Mouse (Mus musculus): ENCODE results near the gene Sult2b1. TPM values are rescaled to one million over a fixed set of nuclear protein-coding genes. Genes with fewer than 3 reads are reported as not detected.

The Sult2b1 gene
- total RNA-seq, 2 experiments from 2014 or later, result not detected

- ATAC-seq (ENCODE audit: poor library complexity, severe bottlenecking), result no peak
These were observed 83.4 kb downstream of the Sult2b1 start for GRCm38 (mm10) chr7:45701072-45701471.

DNA sequence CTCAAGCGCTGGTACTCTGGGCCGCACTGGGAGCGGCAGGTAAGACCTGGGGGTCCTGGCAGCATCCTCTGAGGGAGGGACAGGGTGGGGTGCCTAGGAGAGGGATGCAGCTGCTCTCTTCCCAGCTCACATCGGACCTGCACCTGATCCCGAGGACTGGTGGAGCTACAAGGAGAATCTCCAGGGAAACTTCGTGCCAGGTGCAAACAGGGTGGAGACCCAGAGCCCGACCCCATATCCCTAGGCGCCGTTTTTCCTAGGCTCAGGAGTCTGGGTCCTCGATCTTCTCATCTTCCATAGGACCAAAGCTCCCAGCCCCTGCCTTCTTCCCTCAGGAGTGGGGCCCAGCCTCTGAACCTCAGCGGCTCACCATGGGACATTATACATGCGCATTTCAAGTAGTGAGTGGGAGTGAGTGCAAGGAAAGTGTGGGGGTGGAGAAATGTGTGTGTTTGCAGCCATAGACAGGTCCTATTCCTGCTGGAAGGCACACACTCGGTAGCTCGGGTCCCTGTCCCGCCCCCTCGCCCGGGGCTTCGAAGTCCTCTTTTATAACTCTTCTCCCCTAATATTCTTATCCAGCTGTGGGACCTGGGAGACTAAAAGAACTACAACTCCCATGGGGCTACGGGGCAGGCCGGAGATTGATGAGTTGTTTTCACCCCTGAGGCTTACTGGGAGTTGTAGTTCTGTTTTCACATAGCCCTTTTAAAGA lies 84.0 kb downstream of the Sult2b1 start:
- peak; percentile 36 for ATAC-seq (ENCODE audit: poor library complexity, severe bottlenecking)

DNA sequence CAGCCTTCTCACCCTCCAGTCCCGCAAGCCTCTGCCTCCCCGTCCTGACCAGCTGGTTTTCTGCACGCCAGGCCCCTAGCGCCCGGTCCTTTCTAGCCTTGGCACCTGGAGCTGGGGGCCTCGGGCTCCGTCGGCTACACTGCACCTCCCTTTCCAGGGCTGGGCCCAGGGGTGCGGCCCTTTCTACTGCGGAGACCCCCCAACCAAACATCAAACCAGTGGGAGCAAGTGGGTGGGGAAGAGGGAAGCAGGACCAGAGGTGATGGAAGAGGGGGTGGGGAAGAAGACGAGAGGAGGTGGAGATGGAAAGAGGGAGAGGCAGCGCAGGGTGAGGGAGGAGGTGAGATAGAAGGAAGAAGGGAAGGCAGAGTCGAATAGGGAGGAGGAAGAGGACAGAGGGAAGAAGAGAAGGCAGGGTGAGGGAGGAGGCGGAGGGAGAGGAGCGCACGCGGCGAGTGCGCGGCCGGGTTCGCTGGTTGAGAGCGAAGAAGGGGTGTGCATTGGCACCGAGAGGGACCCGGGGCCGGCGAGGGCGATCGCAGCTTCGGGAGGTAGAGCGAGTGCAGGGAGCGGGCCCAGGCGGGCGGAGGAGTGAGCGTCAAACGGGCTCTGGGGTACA lies 84.8 kb downstream of the Sult2b1 start, which contains the start of gene Car11:
Car11 (plus strand) TSS at position 321 of the 619 bp plus-strand sequence.
- no peak for ATAC-seq (ENCODE audit: poor library complexity, severe bottlenecking)

GRCm38 (mm10) chr7:45697894-45698293 lies 86.6 kb downstream of the Sult2b1 start:
- ATAC-seq (ENCODE audit: poor library complexity, severe bottlenecking), result no peak

- ATAC-seq (ENCODE audit: poor library complexity, severe bottlenecking), result no peak
These were observed 89.4 kb downstream of the Sult2b1 start for GRCm38 (mm10) chr7:45695098-45695497.

DNA sequence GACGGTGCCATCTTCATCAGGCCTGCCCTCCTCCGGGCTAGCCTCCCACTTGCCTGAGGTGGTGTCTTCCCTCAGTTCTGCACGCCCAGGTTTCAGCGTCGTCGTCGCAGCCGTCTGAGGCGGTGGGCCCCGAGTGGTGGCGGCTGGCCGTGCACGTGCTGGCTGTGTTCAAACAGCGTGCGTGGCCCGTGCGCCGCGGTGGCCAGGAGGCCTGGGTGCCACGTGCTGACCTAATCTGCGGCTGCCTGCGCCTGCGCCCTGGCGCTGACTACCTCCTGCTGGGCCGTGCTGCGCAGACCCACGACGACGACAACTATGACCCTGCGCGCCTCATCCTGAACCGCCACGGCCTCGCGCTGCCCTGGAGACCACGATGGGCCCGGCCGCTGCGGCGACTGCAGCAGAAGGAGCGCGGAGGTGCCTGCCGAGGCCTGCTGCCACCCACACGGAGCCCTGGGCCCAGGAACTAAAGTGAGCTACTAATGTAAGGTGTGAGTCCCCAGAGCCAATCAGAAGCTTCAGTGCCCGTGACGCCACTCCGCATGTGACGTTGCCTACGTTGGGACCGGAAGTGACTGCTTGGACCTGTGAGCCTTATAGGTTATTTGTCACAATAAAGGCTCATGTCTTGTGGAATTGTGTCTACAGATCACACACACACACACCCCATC lies 90.4 kb downstream of the Sult2b1 start, which contains the start of gene Sec1:
Sec1 (minus strand) TSS at position 482 of the 671 bp plus-strand sequence.
- no peak for ATAC-seq (ENCODE audit: poor library complexity, severe bottlenecking)

- ATAC-seq (ENCODE audit: poor library complexity, severe bottlenecking), result no peak
These were observed 92.1 kb downstream of the Sult2b1 start for GRCm38 (mm10) chr7:45692364-45692763.

GRCm38 (mm10) chr7:45689800-45690199 lies 94.7 kb downstream of the Sult2b1 start:
- no peak for ATAC-seq (ENCODE audit: poor library complexity, severe bottlenecking)

DNA sequence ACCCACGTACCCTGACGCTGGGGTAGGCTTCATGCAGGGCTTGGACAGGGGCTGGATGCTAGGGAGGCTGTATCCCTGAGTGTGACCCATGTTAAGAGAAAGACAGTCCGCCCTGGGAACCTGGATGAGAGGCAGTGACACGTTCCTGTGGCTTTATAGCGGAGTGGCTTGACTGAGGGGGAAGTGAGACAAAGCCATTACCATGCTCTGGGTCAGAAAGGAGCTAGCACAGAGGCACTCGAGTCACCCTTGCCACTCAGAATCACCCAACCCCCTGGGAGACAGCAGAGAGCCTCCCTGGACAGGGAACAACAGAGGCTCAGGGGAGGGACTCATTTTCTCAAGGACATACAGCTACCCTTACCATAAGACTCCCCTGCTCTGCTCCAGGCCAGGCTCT lies 95.4 kb downstream of the Sult2b1 start:
- ATAC-seq (ENCODE audit: poor library complexity, severe bottlenecking), result peak; percentile 60

- ATAC-seq (ENCODE audit: poor library complexity, severe bottlenecking), result no peak
These were observed 97.6 kb downstream of the Sult2b1 start for GRCm38 (mm10) chr7:45686841-45687240.

DNA sequence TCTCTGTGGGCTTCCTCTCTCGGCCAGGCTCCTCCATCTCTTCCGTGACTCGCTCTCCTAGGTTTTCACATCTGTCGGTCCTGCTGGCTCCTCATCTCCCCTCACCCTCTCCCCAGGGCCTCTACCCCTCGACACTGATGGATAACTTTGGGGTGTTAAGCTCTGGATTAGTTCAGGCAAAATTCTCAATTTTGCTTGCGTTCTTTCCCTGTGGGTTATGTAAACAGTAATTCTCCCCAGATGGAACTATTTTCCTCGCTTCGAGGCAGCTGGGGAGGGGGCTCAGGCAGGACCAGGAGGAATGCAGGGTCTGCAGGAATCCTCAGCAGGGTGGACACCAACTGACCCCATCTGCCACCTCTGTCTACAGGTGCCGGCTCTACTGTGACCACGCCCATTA lies 98.7 kb downstream of the Sult2b1 start:
- no peak for ATAC-seq (ENCODE audit: poor library complexity, severe bottlenecking)

DNA sequence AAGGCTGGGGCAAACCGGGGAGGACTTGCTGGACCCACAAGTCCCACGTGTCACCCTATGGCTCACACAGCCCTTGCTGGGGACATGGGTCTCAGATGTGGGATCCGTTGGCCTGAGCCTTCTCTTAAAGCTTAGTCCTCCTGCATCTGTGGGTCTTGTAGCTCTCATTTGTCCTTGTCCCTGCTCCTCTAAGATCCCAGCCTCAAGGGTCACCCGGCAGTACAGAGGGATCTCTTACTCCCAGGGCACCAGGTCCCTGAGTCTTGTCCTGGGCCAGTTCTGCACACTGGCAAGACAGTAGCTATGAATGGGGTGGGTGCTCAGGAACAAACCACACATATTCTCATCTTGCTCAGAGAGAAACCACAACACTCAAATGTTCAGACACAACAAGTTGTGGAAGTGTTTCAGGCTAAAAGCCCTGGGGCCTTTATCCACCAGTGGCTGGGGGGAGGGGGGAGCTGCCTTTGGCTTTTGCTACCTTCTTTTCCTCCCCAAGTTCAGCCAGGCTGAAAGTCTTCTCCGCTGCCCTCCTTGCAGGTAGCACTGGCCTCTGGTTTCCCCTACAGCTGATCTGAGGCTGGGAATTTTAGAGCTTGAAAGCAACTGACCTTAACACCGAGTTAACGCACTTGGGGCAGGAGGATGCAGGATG lies 100.9 kb downstream of the Sult2b1 start, which contains the start of gene Ntn5:
Ntn5 (plus strand) TSS at position 627 of the 655 bp plus-strand sequence.
- no peak for ATAC-seq (ENCODE audit: poor library complexity, severe bottlenecking)

DNA sequence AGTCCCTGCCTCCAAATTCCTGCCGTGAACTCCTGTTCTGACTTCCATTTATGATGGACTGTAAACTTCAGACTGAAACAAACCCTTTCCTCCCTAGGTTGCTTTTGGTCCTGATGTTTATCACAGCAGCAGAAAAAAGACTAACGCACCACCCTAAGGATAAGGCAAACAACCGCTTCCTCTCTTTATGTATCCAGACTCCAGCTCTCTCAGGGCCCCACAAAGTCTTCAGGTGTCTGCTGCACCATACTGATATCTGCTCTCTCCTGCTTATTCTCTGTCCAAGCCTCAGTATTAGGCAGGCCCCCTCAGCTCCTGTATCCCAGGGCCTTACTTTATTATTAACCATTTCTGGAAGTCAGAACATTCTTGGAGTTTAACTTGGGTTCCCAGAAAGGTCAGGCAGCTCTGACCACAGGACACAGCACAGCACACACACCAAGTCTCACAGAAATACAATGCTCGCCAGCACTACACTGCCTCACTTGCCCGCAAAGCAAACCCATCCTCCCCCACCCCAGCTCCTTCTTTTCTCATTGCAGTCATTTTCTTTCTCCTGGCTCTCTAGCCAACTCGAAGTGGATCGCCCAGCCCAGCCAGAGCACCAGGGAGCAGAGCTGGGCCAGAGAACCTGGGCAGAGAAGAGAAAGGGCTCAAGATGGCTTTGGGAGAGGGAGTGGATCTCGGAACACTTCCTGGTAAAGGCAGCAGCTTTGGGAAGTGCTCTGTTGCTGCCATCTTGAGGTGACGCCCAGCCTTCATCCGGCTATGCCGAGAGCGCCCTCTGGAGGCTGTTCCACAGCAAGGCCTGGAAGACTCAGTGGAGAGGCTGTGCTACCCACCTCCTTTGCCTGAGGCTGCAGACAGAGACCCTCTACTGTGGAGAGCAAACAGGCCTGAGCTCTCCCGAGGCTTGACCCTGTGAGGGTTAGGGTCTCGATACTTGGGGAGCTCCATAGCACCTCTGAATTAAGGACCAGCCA lies 102.0 kb downstream of the Sult2b1 start:
- ATAC-seq (ENCODE audit: poor library complexity, severe bottlenecking), result peak; percentile 95

- ATAC-seq (ENCODE audit: poor library complexity, severe bottlenecking), result no peak
These were observed 103.3 kb downstream of the Sult2b1 start for GRCm38 (mm10) chr7:45681046-45681736.

Other genes with a start within 250 kb of the Sult2b1 start
- 0.25 TPM in 1 of 2 replicates, not detected in the other for gene Hsd17b14, start 229.8 kb downstream of the Sult2b1 start, total RNA-seq (2015)
- gene Hsd17b14, start 229.8 kb downstream of the Sult2b1 start, total RNA-seq (2017), result not detected in 2 replicates
- gene Bcat2, start 214.5 kb downstream of the Sult2b1 start, total RNA-seq (2015), result 24.6 and 26.6 TPM in 2 replicates
- 16.7 and 24.1 TPM in 2 replicates for gene Bcat2, start 214.5 kb downstream of the Sult2b1 start, total RNA-seq (2017)
- not detected in 2 replicates for gene Fgf21, start 169.2 kb downstream of the Sult2b1 start, total RNA-seq (2015)
- not detected in 2 replicates for gene Fgf21, start 169.2 kb downstream of the Sult2b1 start, total RNA-seq (2017)
- not detected in 2 replicates for gene Fut1, start 167.4 kb downstream of the Sult2b1 start, total RNA-seq (2015)
- not detected in 2 replicates for gene Fut1, start 167.4 kb downstream of the Sult2b1 start, total RNA-seq (2017)
- gene Izumo1, start 162.9 kb downstream of the Sult2b1 start, total RNA-seq (2015), result not detected in 2 replicates
- 0.22 TPM in 1 of 2 replicates, not detected in the other for gene Izumo1, start 162.9 kb downstream of the Sult2b1 start, total RNA-seq (2017)
- 0.20 TPM in 1 of 2 replicates, not detected in the other for gene Rasip1, start 157.2 kb downstream of the Sult2b1 start, total RNA-seq (2015)
- 0.29 TPM in 1 of 2 replicates, not detected in the other for gene Rasip1, start 157.2 kb downstream of the Sult2b1 start, total RNA-seq (2017)
- gene Mamstr, start 144.7 kb downstream of the Sult2b1 start, total RNA-seq (2015), result not detected in 2 replicates
- 0.53 TPM in 1 of 2 replicates, not detected in the other for gene Mamstr, start 144.7 kb downstream of the Sult2b1 start, total RNA-seq (2017)
- gene Fut2, start 118.3 kb downstream of the Sult2b1 start, total RNA-seq (2015), result not detected in 2 replicates
- gene Fut2, start 118.3 kb downstream of the Sult2b1 start, total RNA-seq (2017), result not detected in 2 replicates
- gene Ntn5, start 100.6 kb downstream of the Sult2b1 start, total RNA-seq (2015), result not detected in 2 replicates
- gene Ntn5, start 100.6 kb downstream of the Sult2b1 start, total RNA-seq (2017), result not detected in 2 replicates
- gene Sec1, start 90.3 kb downstream of the Sult2b1 start, total RNA-seq (2015), result not detected in 2 replicates
- not detected in 2 replicates for gene Sec1, start 90.3 kb downstream of the Sult2b1 start, total RNA-seq (2017)
- gene Car11, start 84.8 kb downstream of the Sult2b1 start, total RNA-seq (2015), result not detected in 2 replicates
- not detected in 2 replicates for gene Car11, start 84.8 kb downstream of the Sult2b1 start, total RNA-seq (2017)
- 3.3 and 4.1 TPM in 2 replicates for gene Dbp, start 79.6 kb downstream of the Sult2b1 start, total RNA-seq (2015)
- gene Dbp, start 79.6 kb downstream of the Sult2b1 start, total RNA-seq (2017), result 3.9 and 5.9 TPM in 2 replicates
- 1,249 and 1,272 TPM in 2 replicates for gene Rpl18, start 69.2 kb downstream of the Sult2b1 start, total RNA-seq (2015)
- 1,058 and 1,261 TPM in 2 replicates for gene Rpl18, start 69.2 kb downstream of the Sult2b1 start, total RNA-seq (2017)
- gene Sphk2, start 66.7 kb downstream of the Sult2b1 start, total RNA-seq (2015), result 14.6 and 21.2 TPM in 2 replicates
- 13.7 and 15.7 TPM in 2 replicates for gene Sphk2, start 66.7 kb downstream of the Sult2b1 start, total RNA-seq (2017)
- gene Fam83e, start 63.5 kb downstream of the Sult2b1 start, total RNA-seq (2015), result 0.18 and 0.29 TPM in 2 replicates
- gene Fam83e, start 63.5 kb downstream of the Sult2b1 start, total RNA-seq (2017), result 0.12 and 0.22 TPM in 2 replicates
- gene Spaca4, start 58.9 kb downstream of the Sult2b1 start, total RNA-seq (2015), result not detected in 2 replicates
- gene Spaca4, start 58.9 kb downstream of the Sult2b1 start, total RNA-seq (2017), result not detected in 2 replicates
- gene Lmtk3, start 931 bp downstream of the Sult2b1 start, total RNA-seq (2015), result 0.09 TPM in 1 of 2 replicates, not detected in the other
- gene Lmtk3, start 931 bp downstream of the Sult2b1 start, total RNA-seq (2017), result not detected in 2 replicates
- gene Cyth2, start 29.9 kb upstream of the Sult2b1 start, total RNA-seq (2015), result 23.9 and 28.1 TPM in 2 replicates
- gene Cyth2, start 29.9 kb upstream of the Sult2b1 start, total RNA-seq (2017), result 41.4 and 44.2 TPM in 2 replicates
- gene Kcnj14, start 40.1 kb upstream of the Sult2b1 start, total RNA-seq (2015), result not detected in 2 replicates
- 0.16 TPM in 1 of 2 replicates, not detected in the other for gene Kcnj14, start 40.1 kb upstream of the Sult2b1 start, total RNA-seq (2017)
- 3.5 and 6.5 TPM in 2 replicates for gene Grwd1, start 46.3 kb upstream of the Sult2b1 start, total RNA-seq (2015)
- 2.6 and 3.9 TPM in 2 replicates for gene Grwd1, start 46.3 kb upstream of the Sult2b1 start, total RNA-seq (2017)
- gene Kdelr1, start 88.1 kb upstream of the Sult2b1 start, total RNA-seq (2015), result 144 and 148 TPM in 2 replicates
- gene Kdelr1, start 88.1 kb upstream of the Sult2b1 start, total RNA-seq (2017), result 70.0 and 72.5 TPM in 2 replicates
- gene Grin2d, start 93.7 kb upstream of the Sult2b1 start, total RNA-seq (2015), result 0.14 and 0.16 TPM in 2 replicates
- gene Grin2d, start 93.7 kb upstream of the Sult2b1 start, total RNA-seq (2017), result 0.04 and 0.07 TPM in 2 replicates
- 1.2 and 1.4 TPM in 2 replicates for gene Syngr4, start 112.0 kb upstream of the Sult2b1 start, total RNA-seq (2015)
- gene Syngr4, start 112.0 kb upstream of the Sult2b1 start, total RNA-seq (2017), result not detected in 2 replicates
- 1.9 and 8.0 TPM in 2 replicates for gene Tmem143, start 112.3 kb upstream of the Sult2b1 start, total RNA-seq (2015)
- gene Tmem143, start 112.3 kb upstream of the Sult2b1 start, total RNA-seq (2017), result 5.8 TPM in 2 replicates
- gene Emp3, start 136.7 kb upstream of the Sult2b1 start, total RNA-seq (2015), result 661 and 761 TPM in 2 replicates
- 564 and 565 TPM in 2 replicates for gene Emp3, start 136.7 kb upstream of the Sult2b1 start, total RNA-seq (2017)
- gene Ccdc114, start 139.4 kb upstream of the Sult2b1 start, total RNA-seq (2015), result 0.84 and 3.3 TPM in 2 replicates
- 3.2 and 3.4 TPM in 2 replicates for gene Ccdc114, start 139.4 kb upstream of the Sult2b1 start, total RNA-seq (2017)
- not detected in 2 replicates for gene Abcc6, start 245.6 kb upstream of the Sult2b1 start, total RNA-seq (2015)
- not detected in 2 replicates for gene Abcc6, start 245.6 kb upstream of the Sult2b1 start, total RNA-seq (2017)
- 11.9 and 12.5 TPM in 2 replicates for gene Nomo1, start 249.0 kb upstream of the Sult2b1 start, total RNA-seq (2015)
- gene Nomo1, start 249.0 kb upstream of the Sult2b1 start, total RNA-seq (2017), result 15.4 and 16.9 TPM in 2 replicates

Measured in megakaryocyte, adult 5-6 weeks (primary cell).